Mouse (Mus musculus): Measurements from ENCODE around the gene Nrip1. TPM values are rescaled to one million over a fixed set of nuclear protein-coding genes. Genes with fewer than 3 reads are reported as not detected.

Nrip1 gene
- 4.8 TPM for polyA plus RNA-seq (2014; fragmentation: Illumina TruSeq; extraction: RNeasy Lipid Tissue Mini Kit (QIAGEN cat#74804); ENCODE audit: low read depth, low replicate concordance)

DNA sequence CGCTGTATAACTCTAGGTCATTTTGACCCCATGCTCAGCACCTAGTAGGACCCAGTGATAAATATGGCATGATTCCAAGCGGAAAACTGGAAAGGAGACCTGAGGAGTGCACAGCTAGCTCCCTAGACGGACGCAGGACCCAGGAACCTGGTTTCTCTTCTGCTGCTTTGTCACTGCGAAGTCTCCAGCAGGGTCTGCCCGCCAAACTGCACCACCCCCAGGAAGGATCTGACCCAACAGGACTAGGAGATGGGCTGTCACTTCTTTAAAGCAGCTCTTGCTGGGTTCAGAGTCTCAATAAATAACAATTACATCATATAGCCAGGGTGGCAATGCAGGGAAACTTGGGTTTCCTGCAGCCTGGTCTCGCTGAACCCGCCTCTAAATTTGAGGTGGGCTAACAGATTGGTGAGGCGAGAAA lies at the start of gene Nrip1:
TSS of gene Nrip1 (minus strand) at position 157 of the 421 bp plus-strand sequence.

All from testis, adult 10 weeks (tissue).